Mouse (Mus musculus) ZHBTc4 (cell line): ENCODE results near the gene Olfr1220.

Experiments
- DNase-seq: peaks from one replicate; pipeline ENCODE4 v3.0.0-alpha.2; 2011; ENCODE audit warnings: low read depth, low spot score

Gene Olfr1220

GRCm38 (mm10) chr2:89106735-89107134 lies at the start of gene Olfr1220:
Gene Olfr1220, minus strand, starts transcription at chr2:89106835.
- DNase-seq, result no peak

DNA sequence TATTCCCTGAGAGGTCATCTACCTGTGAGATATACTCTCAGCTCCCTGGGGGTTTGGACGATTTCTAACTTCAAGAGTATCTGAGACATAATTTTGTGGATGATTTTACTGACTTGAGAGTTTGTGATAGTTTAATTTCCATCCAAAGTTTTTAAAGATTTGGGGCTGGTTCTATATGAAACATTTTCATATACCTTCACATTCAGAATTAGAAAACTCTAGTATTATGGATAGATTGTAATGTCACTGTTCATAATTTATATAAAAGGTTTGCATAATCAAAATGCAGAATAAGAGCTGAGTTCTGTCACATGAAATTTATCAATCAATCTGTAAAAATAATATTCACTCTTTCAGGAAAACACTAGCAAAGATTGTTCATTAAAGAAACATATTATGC lies 44.8 kb upstream of the Olfr1220 start, which contains the start of gene Olfr1223:
Olfr1223 (minus strand) TSS at position 101 of the 400 bp plus-strand sequence.
- no peak for DNase-seq

DNA sequence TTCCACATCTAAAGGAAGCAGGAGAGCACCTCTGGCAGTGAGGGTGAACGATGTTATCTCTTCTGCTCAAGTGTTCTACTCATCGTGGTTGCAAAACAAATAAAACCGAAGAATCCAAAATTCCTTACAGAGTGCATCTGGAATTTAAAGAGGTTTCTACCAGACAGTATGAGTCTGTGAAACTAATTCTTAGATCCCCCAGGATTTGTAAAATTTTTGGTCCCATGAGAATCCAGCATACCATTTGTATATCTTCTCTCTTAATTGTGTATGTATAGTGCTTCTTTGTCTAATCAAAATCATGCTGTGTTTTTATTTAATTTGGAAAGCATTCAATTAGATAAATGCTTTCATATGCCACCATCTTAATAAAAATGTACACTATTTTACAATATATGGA lies 26.3 kb upstream of the Olfr1220 start, which contains the start of gene Olfr1222:
Olfr1222 (minus strand) TSS at position 101 of the 400 bp plus-strand sequence.
- DNase-seq, result no peak

DNA sequence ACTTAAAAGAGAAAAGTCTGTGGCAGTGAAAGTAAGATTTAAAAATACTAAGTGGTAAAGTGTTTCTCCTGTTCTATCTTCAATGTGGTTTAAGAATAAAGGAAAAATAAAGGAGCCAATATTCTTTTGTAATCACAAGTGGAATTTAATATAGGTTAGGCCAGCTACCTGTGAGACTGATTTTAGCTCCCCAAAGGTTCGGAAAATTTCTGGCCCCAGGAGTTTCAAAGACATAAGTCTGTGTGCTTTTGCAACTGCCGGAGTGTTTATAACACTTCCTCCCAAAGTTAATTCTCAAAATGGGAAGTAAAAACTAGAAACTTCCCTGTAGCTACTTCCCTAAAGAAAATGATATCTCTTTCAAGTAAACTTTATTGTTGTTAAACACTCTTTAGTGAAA lies 10.5 kb upstream of the Olfr1220 start, which contains the start of gene Olfr1221:
Olfr1221 (minus strand) TSS at position 101 of the 400 bp plus-strand sequence.
- no peak for DNase-seq

- no peak for DNase-seq
These were observed 984 bp downstream of the Olfr1220 start for GRCm38 (mm10) chr2:89105651-89106050.

DNA sequence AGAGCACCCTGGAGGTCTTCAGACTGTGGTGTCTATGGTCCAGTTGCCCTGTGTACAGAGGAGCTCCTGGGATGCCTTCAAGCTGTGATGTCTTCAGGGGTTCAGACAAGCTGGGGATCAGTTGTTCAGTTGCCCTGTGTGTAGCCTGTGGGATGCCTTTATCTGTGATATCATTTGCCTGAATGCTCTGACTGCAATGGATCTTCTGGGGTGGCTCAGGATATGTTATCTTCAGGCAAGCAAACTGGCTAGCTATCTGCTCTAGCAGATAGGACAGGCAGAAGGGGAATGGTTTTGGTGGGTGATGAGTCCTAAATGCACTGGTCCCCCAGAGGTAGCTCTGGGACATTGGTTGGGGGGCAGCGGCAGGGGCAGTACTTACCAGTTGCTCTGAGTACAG lies 12.8 kb downstream of the Olfr1220 start:
- DNase-seq, result no peak

GRCm38 (mm10) chr2:89083413-89083812 lies 23.2 kb downstream of the Olfr1220 start, which contains the start of gene Olfr1219:
Gene Olfr1219, minus strand, starts transcription at chr2:89083513.
- no peak for DNase-seq

GRCm38 (mm10) chr2:89081487-89081886 lies 25.1 kb downstream of the Olfr1220 start:
- no peak for DNase-seq

DNA sequence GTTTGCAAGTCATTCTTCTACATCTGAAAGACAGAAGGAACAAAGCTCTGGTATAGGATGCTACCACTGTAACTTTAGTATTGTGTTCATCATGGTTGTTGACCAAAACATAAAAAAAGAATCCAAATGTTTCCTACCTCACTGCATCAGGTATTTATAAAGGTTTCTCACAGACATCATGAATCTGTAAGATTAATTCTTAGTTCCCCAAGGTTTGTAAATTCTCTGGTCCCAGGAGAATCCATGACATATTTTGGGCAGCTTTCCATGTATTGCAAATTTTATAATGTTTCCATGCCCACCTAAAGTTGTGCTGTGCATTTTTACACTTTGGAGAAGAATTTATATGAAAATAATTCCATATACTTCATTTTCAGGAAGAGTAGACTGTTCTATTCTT lies 45.5 kb downstream of the Olfr1220 start, which contains the start of gene Olfr1218:
Olfr1218 (minus strand) TSS at position 101 of the 400 bp plus-strand sequence.
- no peak for DNase-seq
